Mouse (Mus musculus): ENCODE results near the gene Wnt9a. TPM values are rescaled to one million over a fixed set of nuclear protein-coding genes. Genes with fewer than 3 reads are reported as not detected.

The Wnt9a gene
- total and polyA plus RNA-seq, 2 experiments from 2014 or later: 2.3 to 4.5 TPM

GRCm38 (mm10) chr11:59302700-59303569, 3.8 kb upstream of the Wnt9a start:
- Histone ChIP-seq H3K9me3 (ENCODE audit: low read length) (no peaks in the 10 kb centered on the region), H3K27me3 (ENCODE audit: insufficient read depth, low read length) (peaks cover 25% of the 10 kb centered on the region; the same call in 1 of the 2 replicates), H3K4me3 (ENCODE audit: low read length) (no peak overlapping the region), H3K9ac (replicated peaks; ENCODE audit: low read length) (no peak overlapping the region), H3K4me1 (ENCODE audit: insufficient read depth, low read length) (peaks cover 4% of the 10 kb centered on the region; the same call in 1 of the 2 replicates), H3K4me2 (ENCODE audit: low read depth, low read length) (no peak overlapping the region), H3K36me3 (ENCODE audit: insufficient read depth, low read length) (no peaks in the 10 kb centered on the region), H3K27ac (no peak overlapping the region)
- 31% methylated on average over 5 of the region's 10 CpGs for WGBS
- peak; percentile 60 for ATAC-seq
- DNase-seq (ENCODE audit: low spot score): peak; percentile 95
- peak; percentile 94 for TF ChIP-seq CTCF (IDR thresholded peaks at IDR 0.05; ENCODE audit: low read depth)

DNA sequence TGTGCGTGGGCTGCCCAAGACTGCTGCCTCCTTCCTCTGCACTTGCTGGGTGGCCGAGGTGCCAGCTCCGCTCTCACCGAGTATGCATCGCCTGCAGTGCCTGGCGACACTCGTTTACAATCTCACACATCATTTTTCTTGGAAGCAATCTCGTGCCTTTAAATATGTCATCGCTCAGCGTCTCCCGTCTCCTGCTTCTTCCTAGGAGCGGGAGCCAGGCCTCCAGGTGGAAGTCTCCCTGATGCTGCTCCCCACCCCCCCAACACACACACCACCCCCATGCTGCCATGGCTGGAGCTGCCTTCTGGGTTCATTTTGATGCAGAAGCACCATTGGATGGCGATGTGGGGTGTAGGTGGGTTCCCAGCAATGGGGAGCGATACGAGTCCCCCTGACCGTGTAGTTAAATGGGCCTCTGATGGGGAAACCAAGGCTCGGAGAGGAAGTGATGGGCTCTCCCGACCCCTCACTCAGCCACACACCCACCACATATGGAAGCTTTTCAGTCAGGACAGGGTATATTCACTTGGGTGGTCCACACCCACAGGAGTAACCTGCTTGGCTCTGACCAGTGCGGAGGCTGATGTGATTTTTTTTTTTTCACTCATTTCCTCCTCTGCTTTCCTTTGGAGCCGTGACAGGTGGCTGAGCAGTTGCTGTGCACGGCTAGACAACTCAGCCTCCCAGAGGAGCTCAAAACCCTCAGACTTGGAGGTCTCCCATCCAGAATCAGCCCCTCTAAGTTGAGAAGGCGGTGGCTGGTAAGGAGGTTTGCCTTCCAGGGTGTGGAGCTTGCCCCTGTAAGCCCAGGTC, 1.5 kb upstream of the Wnt9a start:
- Histone ChIP-seq H3K27me3 (ENCODE audit: insufficient read depth, low read length) (peaks cover 16% of the 10 kb centered on the region; the same call in 1 of the 2 replicates), H3K4me3 (ENCODE audit: low read length) (no peak overlapping the region), H3K9ac (replicated peaks; ENCODE audit: low read length) (no peak overlapping the region), H3K4me2 (ENCODE audit: low read depth, low read length) (no peak overlapping the region), H3K4me1 (ENCODE audit: insufficient read depth, low read length) (peaks cover 4% of the 10 kb centered on the region; the same call in 1 of the 2 replicates), H3K36me3 (ENCODE audit: insufficient read depth, low read length) (no peaks in the 10 kb centered on the region), H3K27ac (no peak overlapping the region), H3K9me3 (ENCODE audit: low read length) (no peaks in the 10 kb centered on the region)
- 38% methylated on average over 22 of the region's 22 CpGs for WGBS
- TF ChIP-seq CTCF (IDR thresholded peaks at IDR 0.05; ENCODE audit: low read depth): no peak
- DNase-seq (ENCODE audit: low spot score): no peak
- no peak for ATAC-seq

DNA sequence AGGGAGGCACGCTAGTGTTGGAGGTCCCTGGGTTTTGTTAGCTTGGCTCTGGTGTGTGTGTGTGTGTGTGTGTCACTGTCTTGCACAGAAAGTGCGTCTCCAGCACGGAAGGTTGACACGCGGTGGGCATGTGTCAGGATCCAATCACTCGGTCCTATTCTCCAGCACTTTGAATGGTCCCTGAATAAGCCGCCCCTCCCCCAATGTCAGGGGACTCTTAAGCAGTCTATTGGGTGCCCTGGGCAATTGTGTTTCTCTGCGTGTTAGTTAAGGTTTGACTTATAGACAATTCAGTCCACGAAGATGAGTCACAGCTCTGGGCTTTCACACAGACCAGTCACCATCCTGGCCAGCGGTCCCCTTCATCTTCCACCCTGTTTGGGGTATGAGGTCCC, 910 bp upstream of the Wnt9a start:
- Histone ChIP-seq H3K4me3 (ENCODE audit: low read length) (no peak overlapping the region; the same call in 1 of the 2 replicates), H3K27me3 (ENCODE audit: insufficient read depth, low read length) (peaks cover 16% of the 10 kb centered on the region; the same call in 1 of the 2 replicates), H3K36me3 (ENCODE audit: insufficient read depth, low read length) (no peaks in the 10 kb centered on the region), H3K9ac (replicated peaks; ENCODE audit: low read length) (no peak overlapping the region), H3K4me1 (ENCODE audit: insufficient read depth, low read length) (peaks cover 4% of the 10 kb centered on the region; the same call in 1 of the 2 replicates), H3K4me2 (ENCODE audit: low read depth, low read length) (peak overlapping the region; percentile 76), H3K27ac (no peak overlapping the region), H3K9me3 (ENCODE audit: low read length) (no peaks in the 10 kb centered on the region)
- WGBS: 4% methylated on average over 10 of the region's 10 CpGs
- ATAC-seq: no peak
- TF ChIP-seq CTCF (IDR thresholded peaks at IDR 0.05; ENCODE audit: low read depth): no peak
- no peak for DNase-seq (ENCODE audit: low spot score)

DNA sequence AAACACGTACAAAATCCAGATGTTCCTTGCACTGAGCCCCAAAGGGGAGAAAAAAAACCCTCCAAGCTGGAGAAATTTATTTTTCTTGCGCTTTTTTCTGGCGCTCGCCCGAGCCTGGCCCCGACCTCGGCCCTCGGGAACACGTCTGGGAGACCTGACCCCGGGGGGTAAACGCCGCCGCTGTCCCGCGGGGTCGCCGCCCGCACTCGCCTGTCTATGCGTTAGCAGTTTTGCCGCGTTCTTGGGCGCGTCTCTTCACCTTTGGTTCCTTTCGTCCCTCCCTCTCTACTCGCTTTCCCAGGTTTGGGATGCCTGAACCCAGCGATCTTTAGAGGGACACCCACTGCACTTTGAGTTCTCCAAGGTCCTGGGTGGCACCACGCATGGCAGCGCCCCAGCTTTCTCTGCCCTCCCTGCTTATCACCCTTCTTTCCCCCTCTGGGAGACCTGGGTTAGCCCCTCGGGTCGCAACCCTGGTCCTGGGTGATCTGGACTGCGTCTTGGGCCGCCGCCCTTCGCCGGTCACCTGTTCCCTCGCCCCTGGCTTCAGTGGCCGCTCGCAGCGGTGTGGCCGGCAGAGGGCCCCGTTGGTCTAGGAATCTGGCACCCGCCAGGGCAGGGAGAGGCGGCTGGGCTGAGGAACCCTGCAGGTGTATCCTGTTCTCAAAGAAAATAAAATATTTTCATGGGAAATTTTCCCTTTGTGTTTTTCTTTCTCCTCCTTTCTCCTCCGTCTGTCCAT, 865 bp downstream of the Wnt9a start:
- Histone ChIP-seq H3K9ac (replicated peaks; ENCODE audit: low read length) (peak overlapping the region; percentile 58; the same call in 1 of the 2 replicates), H3K4me2 (ENCODE audit: low read depth, low read length) (peak overlapping the region; percentile 76), H3K4me1 (ENCODE audit: insufficient read depth, low read length) (peaks cover 10% of the 10 kb centered on the region), H3K27me3 (ENCODE audit: insufficient read depth, low read length) (peaks cover 12% of the 10 kb centered on the region; the same call in 1 of the 2 replicates), H3K27ac (no peak overlapping the region), H3K4me3 (ENCODE audit: low read length) (peak overlapping the region; percentile 60), H3K36me3 (ENCODE audit: insufficient read depth, low read length) (no peaks in the 10 kb centered on the region), H3K9me3 (ENCODE audit: low read length) (no peaks in the 10 kb centered on the region)
- peak; percentile 89 for TF ChIP-seq CTCF (IDR thresholded peaks at IDR 0.05; ENCODE audit: low read depth)
- DNase-seq (ENCODE audit: low spot score): peak; percentile 79
- peak; percentile 54; the same call in 1 of the 2 replicates for ATAC-seq
- WGBS: under 1% methylated on average over 44 of the region's 45 CpGs

DNA sequence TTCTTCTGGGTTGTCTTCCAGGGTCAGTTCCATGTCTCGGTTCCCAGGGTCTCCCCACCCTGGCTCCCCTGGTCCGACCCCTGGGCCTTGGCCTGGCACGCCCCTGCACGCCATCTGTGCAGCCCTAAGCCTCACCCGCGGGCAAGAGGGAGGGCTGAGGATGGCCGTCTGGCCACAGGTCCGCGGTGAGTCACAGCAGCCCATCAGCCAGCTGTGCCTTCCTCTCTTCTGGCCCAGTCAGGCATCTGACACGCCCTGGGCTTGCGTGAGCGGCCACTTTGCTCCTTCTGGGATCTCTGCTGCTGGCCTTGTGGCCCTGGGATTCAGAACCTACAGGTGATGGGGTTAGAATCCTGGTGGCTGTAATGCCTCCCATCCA, 1.4 kb downstream of the Wnt9a start:
- H3K4me2 ChIP-seq (ENCODE audit: low read depth, low read length): peak overlapping the region; percentile 76
- ATAC-seq: no peak
- no peak overlapping the region for H3K9ac ChIP-seq (replicated peaks; ENCODE audit: low read length)
- H3K4me1 ChIP-seq (ENCODE audit: insufficient read depth, low read length): peaks cover 12% of the 10 kb centered on the region
- 18% methylated on average over 12 of the region's 12 CpGs for WGBS
- TF ChIP-seq CTCF (IDR thresholded peaks at IDR 0.05; ENCODE audit: low read depth): no peak
- H3K27me3 ChIP-seq (ENCODE audit: insufficient read depth, low read length): peaks cover 12% of the 10 kb centered on the region; the same call in 1 of the 2 replicates
- no peak for DNase-seq (ENCODE audit: low spot score)
- no peaks in the 10 kb centered on the region for H3K9me3 ChIP-seq (ENCODE audit: low read length)
- no peak overlapping the region for H3K27ac ChIP-seq
- peak overlapping the region; percentile 60 for H3K4me3 ChIP-seq (ENCODE audit: low read length)
- no peaks in the 10 kb centered on the region for H3K36me3 ChIP-seq (ENCODE audit: insufficient read depth, low read length)

GRCm38 (mm10) chr11:59308625-59309024, 1.9 kb downstream of the Wnt9a start:
- Histone ChIP-seq H3K27me3 (ENCODE audit: insufficient read depth, low read length) (peaks cover 12% of the 10 kb centered on the region; the same call in 1 of the 2 replicates), H3K27ac (no peak overlapping the region), H3K4me3 (ENCODE audit: low read length) (no peak overlapping the region), H3K36me3 (ENCODE audit: insufficient read depth, low read length) (no peaks in the 10 kb centered on the region), H3K9me3 (ENCODE audit: low read length) (no peaks in the 10 kb centered on the region), H3K4me2 (ENCODE audit: low read depth, low read length) (no peak overlapping the region), H3K9ac (replicated peaks; ENCODE audit: low read length) (no peak overlapping the region), H3K4me1 (ENCODE audit: insufficient read depth, low read length) (peaks cover 17% of the 10 kb centered on the region)
- 36% methylated on average over 6 of the region's 6 CpGs for WGBS
- DNase-seq (ENCODE audit: low spot score) (no peak), ATAC-seq (no peak)
- TF ChIP-seq CTCF (IDR thresholded peaks at IDR 0.05; ENCODE audit: low read depth): no peak
